Mouse (Mus musculus) stomach, embryonic 14.5 days (tissue): Measurements from ENCODE around the gene Depdc5. TPM values are rescaled to one million over a fixed set of nuclear protein-coding genes. Genes with fewer than 3 reads are reported as not detected.

Experiments used
- ATAC-seq: fragments of 200-750 bp; cut with Nextera tagmentation; 2 replicates; pipeline ENCODE4 v1.8.0; 2017; ENCODE audit warnings: low read depth, moderate TSS enrichment; ENCODE audit not compliant: insufficient number of reproducible peaks, insufficient read depth, low FRiP score
- H3K27ac ChIP-seq: fragments of 300-500 bp; sonication (generic); 2 replicates; pipeline ENCODE4 v1.5.1; 2014; ENCODE audit warnings: mild to moderate bottlenecking, low read length, moderate library complexity, mixed read lengths
- H3K27me3 ChIP-seq: fragments of 300-500 bp; sonication (generic); 2 replicates; pipeline ENCODE4 v1.6.1; 2014; ENCODE audit warnings: low read length, control low read depth, mixed read lengths; ENCODE audit not compliant: control insufficient read depth, insufficient read depth
- H3K36me3 ChIP-seq: fragments of 300-500 bp; sonication (generic); 2 replicates; pipeline ENCODE4 v1.6.1; 2014; ENCODE audit warnings: mild to moderate bottlenecking, control low read depth, low read length, moderate library complexity, mixed read lengths; ENCODE audit not compliant: control insufficient read depth, insufficient read depth
- H3K4me1 ChIP-seq: fragments of 300-500 bp; sonication (generic); 2 replicates; pipeline ENCODE4 v1.6.1; 2014; ENCODE audit warnings: low read length, control low read depth, mixed read lengths; ENCODE audit not compliant: control insufficient read depth, insufficient read depth
- H3K4me2 ChIP-seq: fragments of 300-500 bp; sonication (generic); replicated peaks from 2 replicates; pipeline ENCODE4 v1.6.1; 2014; ENCODE audit warnings: low read depth, low read length, control low read depth
- H3K4me3 ChIP-seq: fragments of 300-500 bp; sonication (generic); 2 replicates; pipeline ENCODE4 v1.5.1; 2014; ENCODE audit warnings: low read depth, low read length, control low read depth
- H3K9ac ChIP-seq: fragments of 300-500 bp; sonication (generic); replicated peaks from 2 replicates; pipeline ENCODE4 v1.6.1; 2014; ENCODE audit warnings: low read depth, mild to moderate bottlenecking, control low read depth, low read length, moderate library complexity, mixed read lengths
- H3K9me3 ChIP-seq: fragments of 300-500 bp; sonication (generic); 2 replicates; pipeline ENCODE4 v1.6.1; 2016; ENCODE audit warnings: low read depth, low read length, control low read depth; ENCODE audit not compliant: control insufficient read depth
- WGBS: fragments of 180-500 bp; shearing (Covaris S2); extraction: QIAGEN DNeasy Blood & Tissue Kit; methylation state at CpG from one replicate; pipeline ENCODE4 v1.1.7; 2014; 5-methylcytosine and 5-hydroxymethylcytosine counted together
- polyA plus RNA-seq: library from polyadenylated mRNA; unstranded; fragments of >200 nt; fragmentation: Nextera tagmentation; extraction: Ambion mirVana; gene quantifications from 2 replicates; pipeline ENCODE4 v1.2.1, GENCODE M21; 2014

Gene Depdc5
- polyA plus RNA-seq, 1 experiment from 2014 or later, result 25.4 TPM

DNA sequence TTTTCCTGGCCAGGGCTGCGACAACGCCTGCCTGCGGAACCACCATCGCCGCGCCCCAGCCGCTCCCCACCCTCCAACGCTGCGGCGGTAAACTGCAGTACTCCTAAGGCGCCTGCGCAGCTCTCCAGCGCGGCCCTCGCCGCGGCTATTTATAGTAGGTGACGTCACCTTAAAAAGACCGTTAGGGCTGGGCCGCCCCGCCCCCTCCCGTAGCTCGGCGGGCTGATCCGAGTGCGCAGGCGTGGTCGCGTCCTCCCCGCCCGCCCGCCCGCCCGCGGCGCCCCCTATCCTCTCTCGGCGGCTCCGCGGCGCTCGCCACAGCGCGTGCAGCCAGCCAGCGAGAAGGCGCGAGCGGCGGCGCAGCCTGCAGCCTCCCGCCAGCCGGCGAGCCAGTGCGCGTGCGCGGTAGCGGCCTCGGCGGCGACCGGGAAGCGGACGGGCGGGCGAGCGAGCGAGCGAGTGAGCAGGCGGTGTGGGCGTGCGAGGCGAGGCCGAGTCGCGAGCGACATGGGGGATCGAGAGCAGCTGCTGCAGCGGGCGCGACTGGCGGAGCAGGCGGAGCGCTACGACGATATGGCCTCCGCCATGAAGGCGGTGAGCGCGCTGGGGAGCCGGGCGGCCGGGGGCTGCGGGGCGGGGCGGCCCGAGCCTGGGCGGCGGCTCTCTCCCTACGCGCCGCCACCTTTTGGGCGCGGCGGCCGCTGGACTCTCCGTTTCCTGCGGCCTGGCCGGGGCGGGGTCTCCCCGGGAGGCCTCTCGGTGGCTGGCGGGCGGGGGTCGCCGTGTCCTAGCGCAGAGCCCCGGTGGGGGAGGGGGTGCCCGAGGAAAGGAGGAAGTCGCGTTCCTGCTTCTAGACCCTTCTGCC, 155.3 kb downstream of the Depdc5 start, which contains the start of gene Ywhah:
Ywhah (plus strand) TSS at position 256 of the 865 bp plus-strand sequence.
- WGBS, result under 1% methylated on average over 115 of the region's 121 CpGs
- Histone ChIP-seq H3K27ac (peak within 1 kb of the TSS; percentile 99), H3K4me2 (peak within 1 kb of the TSS; percentile 78), H3K36me3 (peaks cover 2% of the 10 kb centered on the region; the same call in 1 of the 2 replicates), H3K4me1 (peaks cover 14% of the 10 kb centered on the region; the same call in 1 of the 2 replicates), H3K9ac (peak within 1 kb of the TSS; percentile 93), H3K27me3 (no peaks in the 10 kb centered on the region), H3K4me3 (peak within 1 kb of the TSS; percentile 89), H3K9me3 (no peaks in the 10 kb centered on the region)
- ATAC-seq, result peak; percentile 97

DNA sequence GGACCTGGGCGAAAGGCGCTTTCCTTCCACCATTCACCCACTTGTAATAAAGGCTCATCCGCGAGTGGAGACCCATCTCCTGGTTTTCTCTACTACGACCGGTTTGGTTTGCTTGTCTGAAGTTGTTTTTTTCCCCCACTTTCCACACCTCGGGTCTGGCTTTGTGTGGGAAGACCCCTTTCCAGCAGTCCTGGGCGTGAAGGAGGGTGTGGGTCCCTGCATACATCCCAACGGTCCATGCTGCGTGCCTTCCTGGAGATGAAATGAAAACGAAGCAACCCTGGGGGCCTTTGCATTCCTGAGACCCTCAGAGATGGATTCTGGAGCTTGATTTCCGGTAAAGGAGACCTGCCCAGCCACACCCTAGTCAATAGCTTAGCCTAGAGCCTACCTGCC, 155.9 kb downstream of the Depdc5 start:
- H3K36me3 ChIP-seq, result peaks cover 2% of the 10 kb centered on the region; the same call in 1 of the 2 replicates
- peaks cover 14% of the 10 kb centered on the region; the same call in 1 of the 2 replicates for H3K4me1 ChIP-seq
- no peak for ATAC-seq
- H3K9ac ChIP-seq, result peak overlapping the region; percentile 93
- H3K27me3 ChIP-seq, result no peaks in the 10 kb centered on the region
- peak overlapping the region; percentile 89 for H3K4me3 ChIP-seq
- no peaks in the 10 kb centered on the region for H3K9me3 ChIP-seq
- WGBS, result under 1% methylated on average over 12 of the region's 12 CpGs
- H3K27ac ChIP-seq, result peak overlapping the region; percentile 99
- peak overlapping the region; percentile 61 for H3K4me2 ChIP-seq

DNA sequence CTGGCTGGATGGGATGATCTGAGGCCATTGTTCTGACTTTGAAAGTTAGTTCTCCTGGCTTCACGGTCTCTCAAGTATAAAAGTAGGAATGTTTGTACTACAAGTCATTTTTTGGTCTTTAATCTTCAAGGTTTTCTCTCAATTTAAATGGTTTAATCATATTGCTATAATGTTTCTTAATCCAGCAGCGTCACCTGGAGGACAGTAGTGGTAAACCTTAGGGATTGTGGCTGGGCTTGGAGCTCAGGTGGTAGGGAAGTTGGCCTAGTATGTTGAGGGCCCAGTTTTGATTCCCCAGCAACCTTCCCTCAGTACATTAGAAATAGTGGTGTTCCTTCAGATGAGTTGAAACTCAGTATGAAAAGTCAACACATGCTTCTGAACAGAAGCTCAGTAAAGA, 158.1 kb downstream of the Depdc5 start:
- 82% methylated on average over 2 of the region's 2 CpGs for WGBS
- no peak overlapping the region for H3K4me3 ChIP-seq
- H3K4me2 ChIP-seq, result no peak overlapping the region
- no peaks in the 10 kb centered on the region for H3K9me3 ChIP-seq
- no peak overlapping the region for H3K9ac ChIP-seq
- no peaks in the 10 kb centered on the region for H3K27me3 ChIP-seq
- H3K36me3 ChIP-seq, result peaks cover 6% of the 10 kb centered on the region; the same call in 1 of the 2 replicates
- H3K27ac ChIP-seq, result no peak overlapping the region
- peaks cover 14% of the 10 kb centered on the region; the same call in 1 of the 2 replicates for H3K4me1 ChIP-seq
- no peak for ATAC-seq

DNA sequence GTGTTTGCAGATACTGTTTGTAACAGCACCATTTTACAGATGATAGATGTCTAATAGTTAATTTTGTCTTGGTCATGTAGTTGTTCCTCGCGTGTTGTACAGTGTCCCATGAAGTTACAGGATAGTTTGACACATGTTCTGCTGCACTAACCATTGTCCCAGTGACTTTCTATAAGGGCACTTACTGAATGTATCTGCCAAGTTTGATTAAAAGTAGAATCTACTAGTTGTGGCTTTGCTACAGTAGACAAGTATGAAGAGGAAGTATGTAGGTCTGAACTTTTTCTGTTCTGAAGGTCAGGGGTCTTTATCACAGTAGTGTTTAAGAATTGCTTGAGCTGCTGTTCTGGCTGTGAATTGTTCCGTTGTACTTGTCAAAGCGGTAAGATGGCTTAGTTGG, 159.8 kb downstream of the Depdc5 start:
- Histone ChIP-seq H3K4me3 (no peak overlapping the region), H3K27me3 (no peaks in the 10 kb centered on the region), H3K4me1 (peaks cover 12% of the 10 kb centered on the region; the same call in 1 of the 2 replicates), H3K27ac (no peak overlapping the region), H3K4me2 (no peak overlapping the region), H3K9me3 (no peaks in the 10 kb centered on the region), H3K9ac (no peak overlapping the region), H3K36me3 (peaks cover 10% of the 10 kb centered on the region; the same call in 1 of the 2 replicates)
- WGBS, result 92% methylated on average over 4 of the region's 4 CpGs
- ATAC-seq, result no peak

DNA sequence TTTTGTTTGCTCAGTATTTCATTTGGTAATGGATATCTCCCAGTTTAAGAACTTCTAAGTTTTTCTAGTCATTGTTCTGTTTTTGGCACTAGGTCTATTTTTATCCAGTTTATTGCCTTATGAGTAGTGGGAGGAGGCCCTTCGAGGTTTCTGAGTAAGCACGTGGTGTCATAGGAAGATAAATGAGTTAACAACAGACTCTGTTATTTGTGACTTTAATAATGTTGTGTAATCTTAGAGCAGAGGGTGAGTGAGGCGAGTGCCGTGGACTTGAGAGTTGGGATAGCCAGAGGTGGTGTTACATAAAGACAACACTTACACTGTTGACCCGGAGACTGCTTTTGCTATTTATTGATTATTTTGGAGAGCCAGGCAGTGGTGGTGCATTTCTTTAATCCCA, 161.0 kb downstream of the Depdc5 start:
- ATAC-seq, result no peak
- WGBS, result 50% methylated on average over 5 of the region's 5 CpGs
- H3K27me3 ChIP-seq, result no peaks in the 10 kb centered on the region

DNA sequence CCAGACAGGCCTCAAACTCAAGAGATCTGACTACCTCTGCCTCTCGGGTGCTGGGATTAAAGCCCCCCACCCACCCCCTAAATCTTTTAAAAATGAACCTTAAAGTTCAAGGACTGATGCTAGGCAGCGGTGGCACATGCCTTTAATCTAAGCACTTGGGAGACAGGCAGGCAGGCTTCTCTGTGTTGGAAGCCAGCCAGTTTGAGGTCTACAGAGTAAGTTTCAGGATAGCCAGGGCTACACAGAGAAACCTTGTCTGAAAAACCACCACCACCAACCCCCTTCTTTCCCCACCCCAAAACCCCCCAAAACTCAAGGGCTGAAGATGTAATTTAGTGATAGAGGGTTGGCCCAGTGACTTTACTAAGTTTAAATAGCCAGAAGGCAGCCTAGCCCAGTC, 165.2 kb downstream of the Depdc5 start:
- ATAC-seq, result no peak
- Histone ChIP-seq H3K27ac (no peak overlapping the region), H3K9ac (no peak overlapping the region), H3K4me2 (no peak overlapping the region), H3K36me3 (peaks cover 8% of the 10 kb centered on the region; the same call in 1 of the 2 replicates), H3K9me3 (no peaks in the 10 kb centered on the region), H3K4me1 (no peaks in the 10 kb centered on the region), H3K27me3 (no peaks in the 10 kb centered on the region), H3K4me3 (no peak overlapping the region)
- WGBS, result 73% methylated on average over 2 of the region's 2 CpGs

More for the DNA sequence above, 161.0 kb downstream of the Depdc5 start:
- H3K4me3 ChIP-seq, result no peak overlapping the region
- no peak overlapping the region for H3K9ac ChIP-seq
- H3K36me3 ChIP-seq, result peaks cover 10% of the 10 kb centered on the region; the same call in 1 of the 2 replicates
- no peak overlapping the region for H3K4me2 ChIP-seq
- no peak overlapping the region for H3K27ac ChIP-seq
- no peaks in the 10 kb centered on the region for H3K9me3 ChIP-seq
- H3K4me1 ChIP-seq, result peaks cover 12% of the 10 kb centered on the region; the same call in 1 of the 2 replicates

DNA sequence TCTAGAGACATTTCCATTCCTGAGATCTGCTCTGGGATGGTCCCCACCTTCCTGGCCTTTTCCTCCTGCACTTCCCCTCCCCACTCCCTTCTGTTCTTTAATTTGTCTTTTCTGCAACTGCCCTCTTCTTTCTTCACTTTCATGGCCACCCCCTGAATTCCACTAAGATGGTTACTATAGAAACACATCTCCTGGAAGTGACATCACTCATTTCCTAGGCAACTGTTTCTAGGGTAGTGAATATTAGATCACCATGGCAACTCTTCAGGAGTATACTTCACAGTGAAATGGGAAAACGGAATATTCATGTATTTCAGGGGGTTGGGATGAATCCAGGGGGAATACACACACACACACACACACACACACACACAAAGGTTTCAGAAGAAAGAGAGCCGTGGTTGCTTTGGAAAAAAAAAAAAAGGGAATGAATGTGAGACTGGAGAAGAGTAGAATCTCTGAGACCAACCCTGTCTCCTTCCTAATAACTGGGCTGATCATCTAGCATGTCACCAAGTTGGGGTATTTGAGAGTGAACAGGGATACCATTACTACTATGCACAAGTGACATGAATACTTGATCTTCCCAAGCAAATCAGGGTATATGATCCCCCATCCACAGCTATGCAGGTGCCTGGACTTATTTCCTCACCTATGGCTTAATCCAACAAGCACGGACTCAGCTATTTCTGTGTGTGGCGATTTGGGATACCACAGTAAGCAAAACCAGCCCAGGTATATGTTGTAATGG, 167.1 kb downstream of the Depdc5 start:
- no peaks in the 10 kb centered on the region for H3K9me3 ChIP-seq
- H3K4me2 ChIP-seq, result no peak overlapping the region
- H3K9ac ChIP-seq, result no peak overlapping the region
- H3K36me3 ChIP-seq, result peaks cover 8% of the 10 kb centered on the region; the same call in 1 of the 2 replicates
- no peak overlapping the region for H3K27ac ChIP-seq
- H3K27me3 ChIP-seq, result no peaks in the 10 kb centered on the region
- ATAC-seq, result no peak
- WGBS, result 67% methylated on average over 4 of the region's 4 CpGs
- no peak overlapping the region for H3K4me3 ChIP-seq
- no peaks in the 10 kb centered on the region for H3K4me1 ChIP-seq

DNA sequence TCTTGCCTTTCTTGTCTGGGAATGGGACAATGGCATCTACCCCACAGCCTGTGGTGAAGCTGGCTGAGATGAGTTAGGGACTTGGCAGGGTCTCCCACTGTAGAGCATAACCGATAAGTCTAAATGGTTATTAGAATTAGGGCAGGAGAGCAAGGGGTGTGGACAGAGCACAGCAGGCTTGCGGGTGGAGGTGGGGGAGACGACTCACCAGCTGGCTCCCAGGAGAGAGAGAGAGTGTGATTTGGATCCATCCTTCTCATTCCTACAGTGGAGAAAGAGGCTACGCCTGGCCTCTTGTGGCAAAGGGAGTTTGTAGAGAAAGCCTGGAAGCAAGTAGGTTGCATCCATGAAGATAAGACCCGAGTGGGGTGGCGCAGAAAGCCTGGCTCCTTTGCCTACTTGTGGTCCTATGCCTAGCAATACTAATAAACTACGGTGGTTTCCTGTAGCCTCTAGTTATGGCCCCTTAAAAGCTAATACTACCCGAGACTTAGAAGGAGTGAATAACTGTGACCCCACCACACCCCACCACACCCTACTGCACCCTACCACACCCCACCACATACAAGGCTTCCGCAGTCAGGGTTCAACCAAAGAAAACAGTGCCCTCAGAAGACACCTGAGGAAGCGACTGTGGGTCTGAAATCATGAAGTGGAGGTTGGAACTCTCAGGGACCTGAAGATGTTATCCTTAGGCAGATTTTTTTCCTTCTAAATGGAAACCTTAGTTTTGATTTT, 168.7 kb downstream of the Depdc5 start:
- WGBS, result 79% methylated on average over 10 of the region's 10 CpGs
- no peaks in the 10 kb centered on the region for H3K27me3 ChIP-seq
- H3K9ac ChIP-seq, result no peak overlapping the region
- H3K4me3 ChIP-seq, result no peak overlapping the region
- H3K36me3 ChIP-seq, result peaks cover 4% of the 10 kb centered on the region; the same call in 1 of the 2 replicates
- no peak overlapping the region for H3K27ac ChIP-seq
- no peaks in the 10 kb centered on the region for H3K9me3 ChIP-seq
- no peaks in the 10 kb centered on the region for H3K4me1 ChIP-seq
- no peak overlapping the region for H3K4me2 ChIP-seq
- no peak for ATAC-seq
